Mouse (Mus musculus) forebrain, embryonic 14.5 days (tissue): ENCODE measurements around the gene Olfr1410. TPM values are rescaled to one million over a fixed set of nuclear protein-coding genes. Genes with fewer than 3 reads are reported as not detected.

Experiments
- ATAC-seq: fragments of 200-750 bp; cut with Nextera tagmentation; 2 replicates; pipeline ENCODE4 v1.8.0; 2017; ENCODE audit warnings: mild to moderate bottlenecking, moderate library complexity
- DNase-seq: peaks from one replicate; pipeline ENCODE4 v3.0.0-alpha.2; 2015; ENCODE audit warnings: low spot score
- H3K27ac ChIP-seq: fragments of 300-500 bp; sonication (generic); 2 replicates; pipeline ENCODE4 v1.5.1; 2014; ENCODE audit warnings: low read depth, mild to moderate bottlenecking, control low read depth, low read length, moderate library complexity
- H3K27me3 ChIP-seq: fragments of 300-500 bp; sonication (generic); replicated peaks from 2 replicates; pipeline ENCODE4 v1.6.1; 2014; ENCODE audit warnings: low read length, control low read depth, mixed read lengths; ENCODE audit not compliant: control insufficient read depth, insufficient read depth
- H3K36me3 ChIP-seq: fragments of 300-500 bp; sonication (generic); 2 replicates; pipeline ENCODE4 v1.6.1; 2014; ENCODE audit warnings: low read length, control low read depth; ENCODE audit not compliant: control insufficient read depth, insufficient read depth
- H3K4me1 ChIP-seq: fragments of 300-500 bp; sonication (generic); 2 replicates; pipeline ENCODE4 v1.6.1; 2014; ENCODE audit warnings: antibody characterized with exemption, low read length, control low read depth; ENCODE audit not compliant: control insufficient read depth, insufficient read depth
- H3K4me2 ChIP-seq: fragments of 300-500 bp; sonication (generic); 2 replicates; pipeline ENCODE4 v1.6.1; 2014; ENCODE audit warnings: mild to moderate bottlenecking, control low read depth, low read length
- H3K4me3 ChIP-seq: fragments of 300-500 bp; sonication (generic); 2 replicates; pipeline ENCODE4 v1.5.1; 2014; ENCODE audit warnings: low read depth, low read length, control low read depth
- H3K9ac ChIP-seq: fragments of 300-500 bp; sonication (generic); 2 replicates; pipeline ENCODE4 v1.6.1; 2014; ENCODE audit warnings: mild to moderate bottlenecking, low read length, control low read depth, moderate library complexity
- H3K9me3 ChIP-seq: fragments of 300-500 bp; sonication (generic); replicated peaks from 2 replicates; pipeline ENCODE4 v1.6.1; 2016; ENCODE audit warnings: low read length, control low read depth, mixed read lengths; ENCODE audit not compliant: control insufficient read depth
- WGBS: fragments of 180-500 bp; shearing (Covaris S2); extraction: QIAGEN DNeasy Blood & Tissue Kit; methylation state at CpG from one replicate; pipeline ENCODE4 v1.1.7; 2014; 5-methylcytosine and 5-hydroxymethylcytosine counted together
- polyA plus RNA-seq: library from polyadenylated mRNA; unstranded; fragments of >200 nt; fragmentation: Nextera tagmentation; extraction: Ambion mirVana; gene quantifications from 2 replicates; pipeline ENCODE4 v1.2.1, GENCODE M21; 2014

The Olfr1410 gene
- not detected in 2 replicates for polyA plus RNA-seq

- H3K4me3 ChIP-seq, result no peak within 1 kb of the TSS
- no peak within 1 kb of the TSS for H3K4me2 ChIP-seq
- no peak for DNase-seq
- H3K9ac ChIP-seq, result no peak within 1 kb of the TSS
- H3K27ac ChIP-seq, result no peak within 1 kb of the TSS
- H3K36me3 ChIP-seq, result no peaks in the 10 kb centered on the region
- no peaks in the 10 kb centered on the region for H3K27me3 ChIP-seq
- no peaks in the 10 kb centered on the region for H3K4me1 ChIP-seq
- 83% methylated on average over 1 of the region's 1 CpGs for WGBS
- H3K9me3 ChIP-seq, result no peaks in the 10 kb centered on the region
- ATAC-seq, result no peak
These were observed at the start of gene Olfr1410 for GRCm38 (mm10) chr1:92605482-92605881. Gene Olfr1410, plus strand, starts transcription at chr1:92605782.

- Histone ChIP-seq H3K27ac (no peak within 1 kb of the TSS), H3K27me3 (no peaks in the 10 kb centered on the region), H3K9ac (no peak within 1 kb of the TSS), H3K4me3 (no peak within 1 kb of the TSS), H3K36me3 (no peaks in the 10 kb centered on the region), H3K4me1 (no peaks in the 10 kb centered on the region), H3K4me2 (no peak within 1 kb of the TSS), H3K9me3 (no peaks in the 10 kb centered on the region)
- 85% methylated on average over 3 of the region's 3 CpGs for WGBS
- ATAC-seq, result no peak
- DNase-seq, result no peak
These were observed 34.6 kb upstream of the Olfr1410 start, which contains the start of gene Olfr1413 for GRCm38 (mm10) chr1:92571022-92571421. Gene Olfr1413, plus strand, starts transcription at chr1:92571322.

GRCm38 (mm10) chr1:92585479-92585878 lies 20.1 kb upstream of the Olfr1410 start, which contains the start of gene Olfr1412:
Gene Olfr1412, plus strand, starts transcription at chr1:92585779.
- H3K9me3 ChIP-seq, result no peaks in the 10 kb centered on the region
- no peaks in the 10 kb centered on the region for H3K4me1 ChIP-seq
- ATAC-seq, result no peak
- H3K27ac ChIP-seq, result no peak within 1 kb of the TSS
- H3K36me3 ChIP-seq, result no peaks in the 10 kb centered on the region
- H3K4me2 ChIP-seq, result no peak within 1 kb of the TSS
- WGBS, result 84% methylated on average over 2 of the region's 2 CpGs
- H3K4me3 ChIP-seq, result no peak within 1 kb of the TSS
- no peaks in the 10 kb centered on the region for H3K27me3 ChIP-seq
- DNase-seq, result no peak
- no peak within 1 kb of the TSS for H3K9ac ChIP-seq

- ATAC-seq (no peak), DNase-seq (no peak)
- no peaks in the 10 kb centered on the region for H3K4me1 ChIP-seq
- H3K9ac ChIP-seq, result no peak within 1 kb of the TSS
- no peaks in the 10 kb centered on the region for H3K9me3 ChIP-seq
- H3K4me2 ChIP-seq, result no peak within 1 kb of the TSS
- H3K27ac ChIP-seq, result no peak within 1 kb of the TSS
- no peaks in the 10 kb centered on the region for H3K27me3 ChIP-seq
- H3K4me3 ChIP-seq, result no peak within 1 kb of the TSS
- H3K36me3 ChIP-seq, result no peaks in the 10 kb centered on the region
These were observed 11.5 kb upstream of the Olfr1410 start, which contains the start of gene Olfr1411 for GRCm38 (mm10) chr1:92594111-92594510. Gene Olfr1411, plus strand, starts transcription at chr1:92594411.

- Histone ChIP-seq H3K36me3 (no peaks in the 10 kb centered on the region), H3K27me3 (no peaks in the 10 kb centered on the region), H3K9ac (no peak overlapping the region), H3K4me3 (no peak overlapping the region), H3K4me1 (no peaks in the 10 kb centered on the region), H3K9me3 (no peaks in the 10 kb centered on the region), H3K4me2 (no peak overlapping the region), H3K27ac (no peak overlapping the region)
- ATAC-seq, result no peak
- DNase-seq, result no peak
- WGBS, result 89% methylated on average over 3 of the region's 3 CpGs
These were observed 9.6 kb upstream of the Olfr1410 start for GRCm38 (mm10) chr1:92596019-92596418.

- H3K9ac ChIP-seq, result no peak overlapping the region
- no peak overlapping the region for H3K4me3 ChIP-seq
- no peak overlapping the region for H3K27ac ChIP-seq
- no peak overlapping the region for H3K4me2 ChIP-seq
- 72% methylated on average over 4 of the region's 4 CpGs for WGBS
- H3K27me3 ChIP-seq, result no peaks in the 10 kb centered on the region
- no peaks in the 10 kb centered on the region for H3K36me3 ChIP-seq
- no peak for ATAC-seq
- DNase-seq, result no peak
- no peaks in the 10 kb centered on the region for H3K9me3 ChIP-seq
- no peaks in the 10 kb centered on the region for H3K4me1 ChIP-seq
These were observed 2.1 kb downstream of the Olfr1410 start for GRCm38 (mm10) chr1:92607711-92608110.

- 4% methylated on average over 5 of the region's 5 CpGs for WGBS
- H3K4me2 ChIP-seq, result no peak overlapping the region
- no peak overlapping the region for H3K9ac ChIP-seq
- DNase-seq (peak; percentile 77), ATAC-seq (no peak)
- H3K9me3 ChIP-seq, result no peaks in the 10 kb centered on the region
- H3K27ac ChIP-seq, result no peak overlapping the region
- no peaks in the 10 kb centered on the region for H3K27me3 ChIP-seq
- H3K4me3 ChIP-seq, result no peak overlapping the region
- no peaks in the 10 kb centered on the region for H3K4me1 ChIP-seq
- no peaks in the 10 kb centered on the region for H3K36me3 ChIP-seq
These were observed 5.4 kb downstream of the Olfr1410 start for GRCm38 (mm10) chr1:92611008-92611407.

- no peaks in the 10 kb centered on the region for H3K9me3 ChIP-seq
- no peak overlapping the region for H3K27ac ChIP-seq
- H3K36me3 ChIP-seq, result no peaks in the 10 kb centered on the region
- ATAC-seq (no peak), DNase-seq (no peak)
- H3K4me2 ChIP-seq, result no peak overlapping the region
- no peaks in the 10 kb centered on the region for H3K27me3 ChIP-seq
- no peaks in the 10 kb centered on the region for H3K4me1 ChIP-seq
- H3K9ac ChIP-seq, result no peak overlapping the region
- no peak overlapping the region for H3K4me3 ChIP-seq
- 37% methylated on average over 4 of the region's 4 CpGs for WGBS
These were observed 7.6 kb downstream of the Olfr1410 start for GRCm38 (mm10) chr1:92613175-92613574.

- peak; percentile 71 for DNase-seq
- Histone ChIP-seq H3K4me1 (no peaks in the 10 kb centered on the region), H3K27me3 (no peaks in the 10 kb centered on the region), H3K4me3 (no peak overlapping the region), H3K9ac (no peak overlapping the region), H3K36me3 (no peaks in the 10 kb centered on the region), H3K4me2 (no peak overlapping the region), H3K9me3 (no peaks in the 10 kb centered on the region), H3K27ac (no peak overlapping the region)
- WGBS, result 9% methylated on average over 1 of the region's 1 CpGs
- ATAC-seq, result 0 out of 2 replicates have a peak, but pooled peaks have one; percentile 23
These were observed 8.9 kb downstream of the Olfr1410 start for GRCm38 (mm10) chr1:92614516-92614915.
